Mouse (Mus musculus): ENCODE data around the gene Il1a. TPM values are rescaled to one million over a fixed set of nuclear protein-coding genes. Genes with fewer than 3 reads are reported as not detected.

Gene Il1a
- total and polyA plus RNA-seq, 3 experiments: 0.04 to 0.17 (median 0.13) TPM

GRCm38 (mm10) chr2:129254076-129254475 lies 55.7 kb downstream of the Il1a start:
- no peak for DNase-seq (ENCODE audit: extremely low read depth)
- TF ChIP-seq POLR2A (IDR thresholded peaks at IDR 0.05; ENCODE audit: low read depth, low read length) (no peak), CHD1 (IDR thresholded peaks at IDR 0.05; ENCODE audit: low read depth, low read length) (no peak), USF1 (IDR thresholded peaks at IDR 0.05; ENCODE audit: low read depth, low read length) (no peak), GABPA (IDR thresholded peaks at IDR 0.05; ENCODE audit: insufficient replicate concordance, low read depth, low read length) (no peak), NRF1 (IDR thresholded peaks at IDR 0.05; ENCODE audit: low read depth, low read length) (no peak), MAZ (IDR thresholded peaks at IDR 0.05; ENCODE audit: low read depth, low read length) (no peak), EP300 (IDR thresholded peaks at IDR 0.05; ENCODE audit: low read length) (no peak), MAX (IDR thresholded peaks at IDR 0.05; ENCODE audit: low read length) (no peak), USF2 (conservative IDR thresholded peaks at IDR 0.05; ENCODE audit: low read depth, low read length) (no peak), UBTF (IDR thresholded peaks at IDR 0.05; ENCODE audit: low read depth, low read length) (no peak), JUND (conservative IDR thresholded peaks at IDR 0.05; ENCODE audit: low read depth, low read length) (no peak)
- H3K9me3 ChIP-seq (replicated peaks; ENCODE audit: low read length): no peaks in the 10 kb centered on the region
- peaks cover 18 to 33% of the 10 kb centered on the region in 2 experiments for H3K4me1 ChIP-seq (ENCODE audit: control insufficient read depth in 1 of 2, insufficient read depth in 2 of 2)
- dilution Hi-C loops (cut with MboI; ENCODE audit: extremely low pct_ligation_motif_present, extremely low pct_unique_long_range_greater_than_20kb, low sequenced_read_pairs): no loop called here
- no peaks in the 10 kb centered on the region for H3K36me3 ChIP-seq (replicated peaks in 1 of 2; ENCODE audit: control insufficient read depth in 1 of 2, insufficient read depth in 1 of 2, low read length in 1 of 2)
- H3K4me3 ChIP-seq (replicated peaks in 1 of 3; ENCODE audit: low read depth in 2 of 3, low read length in 2 of 3, poor library complexity in 1 of 3): no peak overlapping the region
- H3K9ac ChIP-seq (ENCODE audit: insufficient read depth, low read depth): no peak overlapping the region
- H3K79me2 ChIP-seq (replicated peaks; ENCODE audit: control insufficient read depth, extremely low read depth, insufficient read depth, poor library complexity, severe bottlenecking): no peaks in the 10 kb centered on the region
- no peak overlapping the region for H3K4me2 ChIP-seq (ENCODE audit: insufficient read depth, low read depth, poor library complexity, severe bottlenecking)
- in situ Hi-C loops (cut with MboI; ENCODE audit: low pct_ligation_motif_present, low pct_unique_long_range_greater_than_20kb, low sequenced_read_pairs): loop anchor here (25.0 kb wide), 2 partner anchors 317 to 567 kb away; partner anchors contain the start of genes Anapc1, Mertk and Zc3h8
- no peak overlapping the region for H3K27ac ChIP-seq (ENCODE audit: insufficient read depth, low read depth)
- no peaks in the 10 kb centered on the region for H3K27me3 ChIP-seq (replicated peaks)

- Histone ChIP-seq H3K9ac (ENCODE audit: insufficient read depth, low read depth) (no peak overlapping the region), H3K9me3 (replicated peaks; ENCODE audit: low read length) (no peaks in the 10 kb centered on the region), H3K4me2 (ENCODE audit: insufficient read depth, low read depth, poor library complexity, severe bottlenecking) (no peak overlapping the region), H3K27ac (ENCODE audit: insufficient read depth, low read depth) (no peak overlapping the region), H3K79me2 (replicated peaks; ENCODE audit: control insufficient read depth, extremely low read depth, insufficient read depth, poor library complexity, severe bottlenecking) (no peaks in the 10 kb centered on the region), H3K27me3 (replicated peaks) (no peaks in the 10 kb centered on the region), H3K4me3 (replicated peaks in 1 of 3; ENCODE audit: low read depth in 2 of 3, low read length in 2 of 3, poor library complexity in 1 of 3) (no peak overlapping the region), H3K36me3 (replicated peaks in 1 of 2; ENCODE audit: control insufficient read depth in 1 of 2, insufficient read depth in 1 of 2, low read length in 1 of 2) (no peaks in the 10 kb centered on the region), H3K4me1 (ENCODE audit: control insufficient read depth in 1 of 2, insufficient read depth in 2 of 2) (peaks cover 17 to 32% of the 10 kb centered on the region in 2 experiments)
- dilution Hi-C loops (cut with MboI; ENCODE audit: extremely low pct_ligation_motif_present, extremely low pct_unique_long_range_greater_than_20kb, low sequenced_read_pairs) (no loop called here), in situ Hi-C loops (cut with MboI; ENCODE audit: low pct_ligation_motif_present, low pct_unique_long_range_greater_than_20kb, low sequenced_read_pairs) (loop anchor here (25.0 kb wide), 2 partner anchors 316 to 566 kb away; partner anchors contain the start of genes Anapc1, Mertk and Zc3h8)
- TF ChIP-seq CHD1 (IDR thresholded peaks at IDR 0.05; ENCODE audit: low read depth, low read length) (no peak), USF1 (IDR thresholded peaks at IDR 0.05; ENCODE audit: low read depth, low read length) (peak; percentile 19; the same call in 1 of the 2 replicates), SIN3A (IDR thresholded peaks at IDR 0.05; ENCODE audit: low read length) (no peak), ETS1 (conservative IDR thresholded peaks at IDR 0.05; ENCODE audit: low read depth, low read length) (no peak), BHLHE40 (IDR thresholded peaks at IDR 0.05; ENCODE audit: low read depth, low read length) (no peak), RAD21 (IDR thresholded peaks at IDR 0.05; ENCODE audit: low read depth, low read length) (no peak), MYC (IDR thresholded peaks at IDR 0.05; ENCODE audit: low read depth, low read length) (no peak), PAX5 (IDR thresholded peaks at IDR 0.05; ENCODE audit: low read length) (no peak)
- DNase-seq (ENCODE audit: extremely low read depth): no peak
Measured at GRCm38 (mm10) chr2:129253631-129253970, 56.2 kb downstream of the Il1a start.
